In genomic region chr6:87812656-87813055, GRCm38 (mm10) we compare ENCODE assay signal across 8 mouse cellular contexts. TPM values are rescaled to one million over a fixed set of nuclear protein-coding genes. Genes with fewer than 3 reads are reported as not detected.
DNase-seq lines count a peak whose midpoint lies in the region; ATAC-seq lines count a peak whose summit lies in the region.
"Had no signal": no experiment of that assay in that cellular context is flagged by ENCODE, and none has a peak within 500 bp of the region (broad histone marks: within the 10 kb centered on the region; RNA-seq: fewer than 3 reads in every experiment).

No protein-coding gene starts in this region.

- H3K9me3 ChIP-seq in kidney, embryonic 15.5 days (replicated peaks) = no peaks in the 10 kb centered on the region
- no peaks in the 10 kb centered on the region for H3K9me3 ChIP-seq in embryonic facial prominence, embryonic 10.5 days
- H3K9me3 ChIP-seq in hindbrain, embryonic 13.5 days = no peaks in the 10 kb centered on the region
- H3K9me3 ChIP-seq in midbrain, embryonic 14.5 days (ENCODE audit: control insufficient read depth, low read length) = no peaks in the 10 kb centered on the region

- peak overlapping the region; percentile 91 for H3K27ac ChIP-seq in kidney, embryonic 15.5 days
- H3K27ac ChIP-seq in embryonic facial prominence, embryonic 10.5 days (replicated peaks) = no peak overlapping the region; the same call in 1 of the 2 replicates
- H3K27ac ChIP-seq in hindbrain, embryonic 13.5 days = 0 out of 2 replicates have a peak overlapping the region, but pooled peaks have one; percentile 70
- H3K27ac ChIP-seq in midbrain, embryonic 14.5 days (replicated peaks; ENCODE audit: low read depth, low read length) = no peak overlapping the region

- no peaks in the 10 kb centered on the region for H3K27me3 ChIP-seq in kidney, embryonic 15.5 days
- H3K27me3 ChIP-seq in embryonic facial prominence, embryonic 10.5 days (replicated peaks; ENCODE audit: low read depth, poor library complexity, severe bottlenecking) = peaks cover 11% of the 10 kb centered on the region
- H3K27me3 ChIP-seq in hindbrain, embryonic 13.5 days = peaks cover 4% of the 10 kb centered on the region; the same call in 1 of the 2 replicates
- no peaks in the 10 kb centered on the region for H3K27me3 ChIP-seq in midbrain, embryonic 14.5 days (ENCODE audit: control insufficient read depth, insufficient read depth, low read length)
- H3K27me3 ChIP-seq: Patski had no signal

- no peak for DNase-seq in kidney, postnatal 10 days
- no peak for DNase-seq in embryonic facial prominence, embryonic 10.5 days (ENCODE audit: low spot score)
- DNase-seq in midbrain, embryonic 14.5 days = no peak
- no peak for DNase-seq in right cerebral cortex, postnatal 36 days (ENCODE audit: low spot score in 2 of 2)
- no peak for DNase-seq in natural killer cell, adult 2 months (ENCODE audit: low spot score in 2 of 2)

- WGBS in kidney, embryonic 15.5 days = 97% methylated on average over 1 of the region's 1 CpGs
- 83% methylated on average over 1 of the region's 1 CpGs for WGBS in embryonic facial prominence, embryonic 10.5 days
- 89% methylated on average over 1 of the region's 1 CpGs for WGBS in hindbrain, embryonic 13.5 days
- WGBS in midbrain, embryonic 14.5 days = 76% methylated on average over 1 of the region's 1 CpGs

- H3K9ac ChIP-seq in kidney, embryonic 15.5 days = peak overlapping the region; percentile 79; the same call in 1 of the 2 replicates
- H3K9ac ChIP-seq in hindbrain, embryonic 13.5 days = 0 out of 2 replicates have a peak overlapping the region, but pooled peaks have one; percentile 83
- no peak overlapping the region for H3K9ac ChIP-seq in midbrain, embryonic 14.5 days (replicated peaks; ENCODE audit: low read length)

- peaks cover 29% of the 10 kb centered on the region for H3K36me3 ChIP-seq in kidney, embryonic 15.5 days
- peaks cover 42% of the 10 kb centered on the region for H3K36me3 ChIP-seq in embryonic facial prominence, embryonic 10.5 days (replicated peaks)
- H3K36me3 ChIP-seq in hindbrain, embryonic 13.5 days = peaks cover 42% of the 10 kb centered on the region
- peaks cover 34% of the 10 kb centered on the region for H3K36me3 ChIP-seq in midbrain, embryonic 14.5 days (ENCODE audit: control insufficient read depth, insufficient read depth, low read length)

- no peak for ATAC-seq in kidney, embryonic 15.5 days (replicated peaks; ENCODE audit: low FRiP score)
- no peak for ATAC-seq in hindbrain, embryonic 13.5 days (ENCODE audit: low FRiP score)
- ATAC-seq in midbrain, embryonic 14.5 days (ENCODE audit: low FRiP score, low TSS enrichment) = no peak

- peak overlapping the region; percentile 94 for H3K4me2 ChIP-seq in kidney, embryonic 15.5 days
- peak overlapping the region; percentile 84 for H3K4me2 ChIP-seq in hindbrain, embryonic 13.5 days
- H3K4me2 ChIP-seq in midbrain, embryonic 14.5 days (ENCODE audit: low read length) = peak overlapping the region; percentile 93; the same call in 1 of the 2 replicates

- peaks cover 33% of the 10 kb centered on the region for H3K4me1 ChIP-seq in kidney, embryonic 15.5 days
- peaks cover 29% of the 10 kb centered on the region for H3K4me1 ChIP-seq in embryonic facial prominence, embryonic 10.5 days
- peaks cover 24% of the 10 kb centered on the region for H3K4me1 ChIP-seq in hindbrain, embryonic 13.5 days (replicated peaks)
- peaks cover 8% of the 10 kb centered on the region; the same call in 1 of the 2 replicates for H3K4me1 ChIP-seq in midbrain, embryonic 14.5 days (ENCODE audit: control insufficient read depth, insufficient read depth, low read length)

- H3K4me3 ChIP-seq in kidney, embryonic 15.5 days (replicated peaks) = peak overlapping the region; percentile 86; the same call in 1 of the 2 replicates
- H3K4me3 ChIP-seq in embryonic facial prominence, embryonic 10.5 days = peak overlapping the region; percentile 78
- peak overlapping the region; percentile 74; the same call in 1 of the 2 replicates for H3K4me3 ChIP-seq in hindbrain, embryonic 13.5 days
- no peak overlapping the region for H3K4me3 ChIP-seq in midbrain, embryonic 14.5 days (replicated peaks; ENCODE audit: low read depth, low read length)

RNA-seq across cellular contexts. Expression of gene Rab43, which starts 0.7 kb away (rescaled TPM):
- 12.6 and 12.7 TPM in 2 replicates for polyA plus RNA-seq in kidney, embryonic 15.5 days (2015; fragmentation: Nextera tagmentation; extraction: Ambion mirVana)
- 4.1 and 5.5 TPM in 2 replicates for polyA plus RNA-seq in embryonic facial prominence, embryonic 10.5 days (2016; fragmentation: Nextera tagmentation; extraction: Ambion mirVana)
- polyA plus RNA-seq in hindbrain, embryonic 13.5 days (2015; fragmentation: Nextera tagmentation; extraction: Ambion mirVana) = 9.3 and 9.6 TPM in 2 replicates
- 9.2 and 9.8 TPM in 2 replicates for polyA plus RNA-seq in midbrain, embryonic 14.5 days (2014; fragmentation: Nextera tagmentation; extraction: Ambion mirVana)

RNA-seq across cellular contexts. Expression of gene Gm45140, which starts 22.9 kb away (rescaled TPM):
- polyA plus RNA-seq in kidney, embryonic 15.5 days (2015; fragmentation: Nextera tagmentation; extraction: Ambion mirVana) = 2.3 and 3.9 TPM in 2 replicates
- polyA plus RNA-seq in embryonic facial prominence, embryonic 10.5 days (2016; fragmentation: Nextera tagmentation; extraction: Ambion mirVana) = 2.8 and 3.2 TPM in 2 replicates
- polyA plus RNA-seq in hindbrain, embryonic 13.5 days (2015; fragmentation: Nextera tagmentation; extraction: Ambion mirVana) = 2.0 and 2.8 TPM in 2 replicates
- polyA plus RNA-seq in midbrain, embryonic 14.5 days (2014; fragmentation: Nextera tagmentation; extraction: Ambion mirVana) = 2.0 and 4.6 TPM in 2 replicates

RNA-seq across cellular contexts. Expression of gene Isy1, which starts 25.9 kb away (rescaled TPM):
- 57.3 and 62.9 TPM in 2 replicates for polyA plus RNA-seq in kidney, embryonic 15.5 days (2015; fragmentation: Nextera tagmentation; extraction: Ambion mirVana)
- 69.4 and 69.8 TPM in 2 replicates for polyA plus RNA-seq in embryonic facial prominence, embryonic 10.5 days (2016; fragmentation: Nextera tagmentation; extraction: Ambion mirVana)
- 25.7 and 33.3 TPM in 2 replicates for polyA plus RNA-seq in hindbrain, embryonic 13.5 days (2015; fragmentation: Nextera tagmentation; extraction: Ambion mirVana)
- polyA plus RNA-seq in midbrain, embryonic 14.5 days (2014; fragmentation: Nextera tagmentation; extraction: Ambion mirVana) = 21.9 and 23.9 TPM in 2 replicates

RNA-seq across cellular contexts. Expression of gene Gp9, which starts 34.8 kb away (rescaled TPM):
- polyA plus RNA-seq in kidney, embryonic 15.5 days (2015; fragmentation: Nextera tagmentation; extraction: Ambion mirVana) = 1.9 and 2.0 TPM in 2 replicates
- 2.6 TPM in 2 replicates for polyA plus RNA-seq in embryonic facial prominence, embryonic 10.5 days (2016; fragmentation: Nextera tagmentation; extraction: Ambion mirVana)
- 1.1 and 1.5 TPM in 2 replicates for polyA plus RNA-seq in hindbrain, embryonic 13.5 days (2015; fragmentation: Nextera tagmentation; extraction: Ambion mirVana)
- 0.59 and 0.66 TPM in 2 replicates for polyA plus RNA-seq in midbrain, embryonic 14.5 days (2014; fragmentation: Nextera tagmentation; extraction: Ambion mirVana)
- polyA plus RNA-seq: Patski had no signal

RNA-seq across cellular contexts. Expression of gene Cnbp, which starts 38.2 kb away (rescaled TPM):
- 1,107 and 1,171 TPM in 2 replicates for polyA plus RNA-seq in kidney, embryonic 15.5 days (2015; fragmentation: Nextera tagmentation; extraction: Ambion mirVana)
- polyA plus RNA-seq in embryonic facial prominence, embryonic 10.5 days (2016; fragmentation: Nextera tagmentation; extraction: Ambion mirVana) = 1,409 and 1,454 TPM in 2 replicates
- 599 and 604 TPM in 2 replicates for polyA plus RNA-seq in hindbrain, embryonic 13.5 days (2015; fragmentation: Nextera tagmentation; extraction: Ambion mirVana)
- polyA plus RNA-seq in midbrain, embryonic 14.5 days (2014; fragmentation: Nextera tagmentation; extraction: Ambion mirVana) = 553 and 588 TPM in 2 replicates

Comparison
In these comparisons a context has a peak if more than half of its experiments do, and no peak if none do; other contexts are left out.
1. H3K27ac ChIP-seq: peak in kidney, embryonic 15.5 days (single experiment) and hindbrain, embryonic 13.5 days (single experiment); none in embryonic facial prominence, embryonic 10.5 days (single experiment) and midbrain, embryonic 14.5 days (single experiment).
2. Peak in every context shown above with its lines, with median percentiles within 50 percentile points of each other: H3K4me2 ChIP-seq.